Mouse (Mus musculus): Measurements from ENCODE around the gene Klhl22. TPM values are rescaled to one million over a fixed set of nuclear protein-coding genes. Genes with fewer than 3 reads are reported as not detected.

Gene Klhl22
- polyA plus RNA-seq, 1 experiment from 2014 or later = 48.0 TPM

DNA sequence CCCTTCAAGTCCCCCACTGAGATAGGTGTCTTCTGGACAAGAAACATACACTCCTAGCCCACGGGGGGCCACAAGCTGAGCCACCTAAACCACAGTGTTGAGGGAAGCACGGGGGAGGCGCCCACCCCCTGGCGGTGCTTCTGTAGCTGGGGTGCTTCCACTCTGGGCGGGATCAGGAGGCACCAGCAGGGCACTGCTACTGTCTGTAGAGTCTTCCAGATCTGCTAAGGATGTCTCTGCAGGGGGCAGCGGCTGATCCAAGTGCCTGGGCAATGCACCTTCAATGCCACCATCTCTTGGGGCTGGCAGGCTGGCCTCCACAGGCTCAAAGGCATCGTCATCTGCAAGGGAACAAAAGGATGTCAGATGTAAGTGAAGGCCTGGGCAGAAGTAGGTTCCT, 83.0 kb downstream of the Klhl22 start:
- DNase-seq (ENCODE audit: low spot score) (no peak), ATAC-seq (replicated peaks; ENCODE audit: insufficient number of reproducible peaks, low FRiP score, low TSS enrichment, low read depth) (no peak)
- H3K36me3 ChIP-seq (replicated peaks; ENCODE audit: control insufficient read depth, insufficient read depth, low read depth, low read length) = peaks cover 19% of the 10 kb centered on the region
- no peak overlapping the region for H3K27ac ChIP-seq (replicated peaks; ENCODE audit: low read depth, low read length)
- no peaks in the 10 kb centered on the region for H3K9me3 ChIP-seq (replicated peaks; ENCODE audit: control insufficient read depth, low read length)
- no peak overlapping the region for H3K4me2 ChIP-seq (ENCODE audit: low read depth, low read length)
- WGBS = 94% methylated on average over 7 of the region's 7 CpGs
- H3K4me1 ChIP-seq (ENCODE audit: control insufficient read depth, insufficient read depth, low read length) = no peaks in the 10 kb centered on the region
- no peaks in the 10 kb centered on the region; the same call in 1 of the 2 replicates for H3K27me3 ChIP-seq (ENCODE audit: control insufficient read depth, insufficient read depth, low read length)
- no peak overlapping the region for H3K4me3 ChIP-seq (ENCODE audit: low read depth, low read length)
- H3K9ac ChIP-seq (replicated peaks; ENCODE audit: low read length) = no peak overlapping the region

Other genes with a start within 250 kb of the Klhl22 start
- gene Thap7, start 228.5 kb upstream of the Klhl22 start, polyA plus RNA-seq (2014; fragmentation: Nextera tagmentation; extraction: Ambion mirVana) = 47.6 and 50.0 TPM in 2 replicates
- gene Lrrc74b, start 198.4 kb upstream of the Klhl22 start, polyA plus RNA-seq (2014; fragmentation: Nextera tagmentation; extraction: Ambion mirVana) = 0.15 TPM in 1 of 2 replicates, not detected in the other
- gene P2rx6, start 197.7 kb upstream of the Klhl22 start, polyA plus RNA-seq (2014; fragmentation: Nextera tagmentation; extraction: Ambion mirVana) = 0.20 and 0.31 TPM in 2 replicates
- gene Slc7a4, start 176.4 kb upstream of the Klhl22 start, polyA plus RNA-seq (2014; fragmentation: Nextera tagmentation; extraction: Ambion mirVana) = 0.59 and 2.3 TPM in 2 replicates
- gene Smpd4, start 140.3 kb upstream of the Klhl22 start, polyA plus RNA-seq (2014; fragmentation: Nextera tagmentation; extraction: Ambion mirVana) = 57.0 and 58.5 TPM in 2 replicates
- gene Ccdc74a, start 113.1 kb upstream of the Klhl22 start, polyA plus RNA-seq (2014; fragmentation: Nextera tagmentation; extraction: Ambion mirVana) = 5.0 and 5.6 TPM in 2 replicates
- gene Med15, start 26.7 kb upstream of the Klhl22 start, polyA plus RNA-seq (2014; fragmentation: Nextera tagmentation; extraction: Ambion mirVana) = 32.8 and 33.6 TPM in 2 replicates
- gene Scarf2, start 37.7 kb downstream of the Klhl22 start, polyA plus RNA-seq (2014; fragmentation: Nextera tagmentation; extraction: Ambion mirVana) = 13.5 and 15.3 TPM in 2 replicates
- gene B830017H08Rik, start 73.5 kb downstream of the Klhl22 start, polyA plus RNA-seq (2014; fragmentation: Nextera tagmentation; extraction: Ambion mirVana) = not detected in 2 replicates
- 1.7 and 2.0 TPM in 2 replicates for gene Car15, start 78.7 kb downstream of the Klhl22 start, polyA plus RNA-seq (2014; fragmentation: Nextera tagmentation; extraction: Ambion mirVana)
- gene Gm20518, start 132.1 kb downstream of the Klhl22 start, polyA plus RNA-seq (2014; fragmentation: Nextera tagmentation; extraction: Ambion mirVana) = 0.14 and 0.20 TPM in 2 replicates
- not detected in 2 replicates for gene Tssk1, start 134.6 kb downstream of the Klhl22 start, polyA plus RNA-seq (2014; fragmentation: Nextera tagmentation; extraction: Ambion mirVana)
- gene Dgcr2, start 138.9 kb downstream of the Klhl22 start, polyA plus RNA-seq (2014; fragmentation: Nextera tagmentation; extraction: Ambion mirVana) = 68.8 and 76.6 TPM in 2 replicates
- gene Tssk2, start 139.0 kb downstream of the Klhl22 start, polyA plus RNA-seq (2014; fragmentation: Nextera tagmentation; extraction: Ambion mirVana) = not detected in 2 replicates
- 38.4 and 40.3 TPM in 2 replicates for gene Ess2, start 151.7 kb downstream of the Klhl22 start, polyA plus RNA-seq (2014; fragmentation: Nextera tagmentation; extraction: Ambion mirVana)
- 0.24 TPM in 1 of 2 replicates, not detected in the other for gene Gsc2, start 155.4 kb downstream of the Klhl22 start, polyA plus RNA-seq (2014; fragmentation: Nextera tagmentation; extraction: Ambion mirVana)
- gene Slc25a1, start 168.6 kb downstream of the Klhl22 start, polyA plus RNA-seq (2014; fragmentation: Nextera tagmentation; extraction: Ambion mirVana) = 66.2 and 69.5 TPM in 2 replicates
- not detected in 2 replicates for gene Vpreb2, start 220.8 kb downstream of the Klhl22 start, polyA plus RNA-seq (2014; fragmentation: Nextera tagmentation; extraction: Ambion mirVana)